Mouse (Mus musculus): ENCODE measurements around the gene Anxa6. TPM values are rescaled to one million over a fixed set of nuclear protein-coding genes. Genes with fewer than 3 reads are reported as not detected.

The Anxa6 gene
- polyA plus RNA-seq, 1 experiment from 2014 or later, result 121 TPM

- 53% methylated on average over 5 of the region's 5 CpGs for WGBS
- no peak for ATAC-seq (ENCODE audit: low FRiP score)
Measured at GRCm38 (mm10) chr11:55062856-55063255, 29.6 kb upstream of the Anxa6 start.

GRCm38 (mm10) chr11:55060802-55061201, 27.6 kb upstream of the Anxa6 start:
- H3K4me3 ChIP-seq, result no peak overlapping the region
- ATAC-seq (ENCODE audit: low FRiP score), result no peak
- 94% methylated on average over 5 of the region's 5 CpGs for WGBS

More at GRCm38 (mm10) chr11:55062856-55063255, 29.6 kb upstream of the Anxa6 start:
- Histone ChIP-seq H3K27me3 (no peaks in the 10 kb centered on the region), H3K9ac (no peak overlapping the region), H3K36me3 (no peaks in the 10 kb centered on the region), H3K4me3 (no peak overlapping the region), H3K27ac (no peak overlapping the region), H3K4me2 (replicated peaks) (no peak overlapping the region), H3K9me3 (replicated peaks) (no peaks in the 10 kb centered on the region), H3K4me1 (no peaks in the 10 kb centered on the region)

GRCm38 (mm10) chr11:55057511-55057910, 24.3 kb upstream of the Anxa6 start:
- Histone ChIP-seq H3K9ac (no peak overlapping the region), H3K36me3 (no peaks in the 10 kb centered on the region), H3K4me3 (no peak overlapping the region), H3K9me3 (replicated peaks) (no peaks in the 10 kb centered on the region), H3K4me2 (replicated peaks) (no peak overlapping the region), H3K27me3 (no peaks in the 10 kb centered on the region), H3K4me1 (no peaks in the 10 kb centered on the region), H3K27ac (no peak overlapping the region)
- WGBS, result 86% methylated on average over 3 of the region's 3 CpGs
- ATAC-seq (ENCODE audit: low FRiP score), result no peak

More at GRCm38 (mm10) chr11:55060802-55061201, 27.6 kb upstream of the Anxa6 start:
- H3K9me3 ChIP-seq (replicated peaks), result no peaks in the 10 kb centered on the region
- no peak overlapping the region for H3K27ac ChIP-seq
- no peak overlapping the region for H3K9ac ChIP-seq
- H3K4me1 ChIP-seq, result no peaks in the 10 kb centered on the region
- no peaks in the 10 kb centered on the region for H3K27me3 ChIP-seq
- no peaks in the 10 kb centered on the region for H3K36me3 ChIP-seq
- no peak overlapping the region for H3K4me2 ChIP-seq (replicated peaks)

- Histone ChIP-seq H3K9ac (no peak overlapping the region), H3K4me1 (no peaks in the 10 kb centered on the region), H3K36me3 (no peaks in the 10 kb centered on the region), H3K4me3 (no peak overlapping the region), H3K27ac (no peak overlapping the region), H3K9me3 (replicated peaks) (no peaks in the 10 kb centered on the region), H3K4me2 (replicated peaks) (no peak overlapping the region), H3K27me3 (no peaks in the 10 kb centered on the region)
- no peak for ATAC-seq (ENCODE audit: low FRiP score)
- WGBS, result 82% methylated on average over 7 of the region's 7 CpGs
Measured at GRCm38 (mm10) chr11:55050837-55051510, 17.7 kb upstream of the Anxa6 start.

GRCm38 (mm10) chr11:55046600-55046999, 13.4 kb upstream of the Anxa6 start:
- H3K4me1 ChIP-seq, result no peaks in the 10 kb centered on the region
- no peaks in the 10 kb centered on the region for H3K36me3 ChIP-seq
- no peaks in the 10 kb centered on the region for H3K9me3 ChIP-seq (replicated peaks)
- ATAC-seq (ENCODE audit: low FRiP score), result no peak
- H3K27me3 ChIP-seq, result no peaks in the 10 kb centered on the region
- H3K4me3 ChIP-seq, result no peak overlapping the region
- H3K27ac ChIP-seq, result no peak overlapping the region
- no peak overlapping the region for H3K4me2 ChIP-seq (replicated peaks)
- WGBS, result 62% methylated on average over 5 of the region's 5 CpGs
- no peak overlapping the region for H3K9ac ChIP-seq

GRCm38 (mm10) chr11:55041348-55041747, 8.1 kb upstream of the Anxa6 start:
- Histone ChIP-seq H3K9ac (no peak overlapping the region), H3K27me3 (no peaks in the 10 kb centered on the region), H3K9me3 (replicated peaks) (no peaks in the 10 kb centered on the region), H3K36me3 (no peaks in the 10 kb centered on the region), H3K4me2 (replicated peaks) (no peak overlapping the region), H3K4me1 (no peaks in the 10 kb centered on the region), H3K27ac (no peak overlapping the region), H3K4me3 (no peak overlapping the region)
- WGBS, result 74% methylated on average over 4 of the region's 4 CpGs
- no peak for ATAC-seq (ENCODE audit: low FRiP score)

- H3K4me3 ChIP-seq, result no peak overlapping the region
- H3K36me3 ChIP-seq, result no peaks in the 10 kb centered on the region
- no peak overlapping the region for H3K27ac ChIP-seq
- no peaks in the 10 kb centered on the region for H3K4me1 ChIP-seq
- no peak overlapping the region for H3K9ac ChIP-seq
- no peak overlapping the region for H3K4me2 ChIP-seq (replicated peaks)
- H3K9me3 ChIP-seq (replicated peaks), result no peaks in the 10 kb centered on the region
- no peak for ATAC-seq (ENCODE audit: low FRiP score)
- H3K27me3 ChIP-seq, result peaks cover 9% of the 10 kb centered on the region
- WGBS, result 8% methylated on average over 9 of the region's 9 CpGs
Measured at GRCm38 (mm10) chr11:55039591-55039990, 6.3 kb upstream of the Anxa6 start.

GRCm38 (mm10) chr11:55036601-55037000, 3.4 kb upstream of the Anxa6 start:
- 42% methylated on average over 3 of the region's 3 CpGs for WGBS
- no peak for ATAC-seq (ENCODE audit: low FRiP score)

GRCm38 (mm10) chr11:55032286-55032685, 959 bp downstream of the Anxa6 start:
- Histone ChIP-seq H3K36me3 (no peaks in the 10 kb centered on the region), H3K4me3 (peak overlapping the region; percentile 55), H3K27ac (no peak overlapping the region), H3K9me3 (replicated peaks) (no peaks in the 10 kb centered on the region), H3K9ac (peak overlapping the region; percentile 69; the same call in 1 of the 2 replicates), H3K27me3 (peaks cover 28% of the 10 kb centered on the region), H3K4me2 (replicated peaks) (peak overlapping the region; percentile 93), H3K4me1 (peaks cover 29% of the 10 kb centered on the region)
- no peak for ATAC-seq (ENCODE audit: low FRiP score)
- 35% methylated on average over 5 of the region's 5 CpGs for WGBS

More at GRCm38 (mm10) chr11:55036601-55037000, 3.4 kb upstream of the Anxa6 start:
- Histone ChIP-seq H3K4me3 (no peak overlapping the region), H3K27me3 (peaks cover 28% of the 10 kb centered on the region), H3K4me2 (replicated peaks) (no peak overlapping the region), H3K36me3 (no peaks in the 10 kb centered on the region), H3K9ac (no peak overlapping the region), H3K9me3 (replicated peaks) (no peaks in the 10 kb centered on the region), H3K27ac (no peak overlapping the region), H3K4me1 (peaks cover 18% of the 10 kb centered on the region)

GRCm38 (mm10) chr11:55031991-55032280, 1.3 kb downstream of the Anxa6 start:
- no peak overlapping the region; the same call in 1 of the 2 replicates for H3K27ac ChIP-seq
- peak overlapping the region; percentile 23; the same call in 1 of the 2 replicates for H3K9ac ChIP-seq
- peaks cover 29% of the 10 kb centered on the region for H3K4me1 ChIP-seq
- peak overlapping the region; percentile 93 for H3K4me2 ChIP-seq (replicated peaks)
- H3K9me3 ChIP-seq (replicated peaks), result no peaks in the 10 kb centered on the region
- no peaks in the 10 kb centered on the region for H3K36me3 ChIP-seq
- peaks cover 28% of the 10 kb centered on the region for H3K27me3 ChIP-seq
- 0% methylated on average over 1 of the region's 4 CpGs for WGBS
- peak overlapping the region; percentile 55 for H3K4me3 ChIP-seq
- ATAC-seq (ENCODE audit: low FRiP score), result no peak

GRCm38 (mm10) chr11:55031211-55031990, 1.8 kb downstream of the Anxa6 start:
- H3K27me3 ChIP-seq, result peaks cover 28% of the 10 kb centered on the region
- peak overlapping the region; percentile 55; the same call in 1 of the 2 replicates for H3K4me3 ChIP-seq
- 51% methylated on average over 10 of the region's 10 CpGs for WGBS
- no peaks in the 10 kb centered on the region for H3K36me3 ChIP-seq
- no peak overlapping the region for H3K9ac ChIP-seq
- H3K4me1 ChIP-seq, result peaks cover 30% of the 10 kb centered on the region
- ATAC-seq (ENCODE audit: low FRiP score), result no peak
- H3K27ac ChIP-seq, result no peak overlapping the region; the same call in 1 of the 2 replicates
- H3K4me2 ChIP-seq (replicated peaks), result peak overlapping the region; percentile 93
- H3K9me3 ChIP-seq (replicated peaks), result no peaks in the 10 kb centered on the region

- no peak overlapping the region for H3K27ac ChIP-seq
- no peak overlapping the region for H3K9ac ChIP-seq
- no peaks in the 10 kb centered on the region for H3K36me3 ChIP-seq
- H3K4me2 ChIP-seq (replicated peaks), result no peak overlapping the region
- peaks cover 11% of the 10 kb centered on the region; the same call in 1 of the 2 replicates for H3K27me3 ChIP-seq
- 67% methylated on average over 2 of the region's 2 CpGs for whole genome bisulfite sequencing
- peaks cover 36% of the 10 kb centered on the region for H3K4me1 ChIP-seq
- no peaks in the 10 kb centered on the region for H3K9me3 ChIP-seq (replicated peaks)
- no peak for ATAC-seq (ENCODE audit: low FRiP score)
- H3K4me3 ChIP-seq, result no peak overlapping the region
Measured at GRCm38 (mm10) chr11:55028509-55028908, 4.7 kb downstream of the Anxa6 start.

Measured in hindbrain, embryonic 12.5 days (tissue).